Mouse (Mus musculus): ENCODE measurements around the gene Atp2b4.

DNA sequence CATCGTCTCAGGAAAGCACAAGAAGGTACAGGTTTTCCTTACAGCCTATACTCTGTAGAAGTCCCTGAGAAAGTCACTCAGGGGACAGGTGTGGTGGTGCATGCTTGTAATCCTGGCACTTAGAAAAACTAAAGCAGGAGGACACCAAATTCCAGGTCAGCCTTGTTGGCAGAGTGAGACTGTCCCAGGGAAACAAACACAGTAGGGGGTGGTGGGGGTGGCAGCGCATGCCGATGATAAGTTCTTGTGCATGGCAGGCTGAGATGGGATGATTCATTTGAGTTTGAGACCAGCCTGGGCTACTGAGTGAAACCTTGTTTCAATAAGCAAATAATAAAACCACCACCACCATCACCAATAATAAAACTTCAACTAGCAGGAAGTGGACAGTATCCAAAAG is 49.2 kb downstream of the Atp2b4 start:
- no peak for TF ChIP-seq HCFC1 (IDR thresholded peaks at IDR 0.05; ENCODE audit: low read depth, low read length)
- TF ChIP-seq CTCF (IDR thresholded peaks at IDR 0.05 in 2 of 3, conservative IDR thresholded peaks at IDR 0.05 in 1 of 3; ENCODE audit: control insufficient read depth in 1 of 3, insufficient read depth in 1 of 3, low read depth in 2 of 3, low read length in 3 of 3, poor library complexity in 1 of 3, severe bottlenecking in 1 of 3): no peak
- TF ChIP-seq USF1 (IDR thresholded peaks at IDR 0.05; ENCODE audit: low read depth, low read length): no peak
- TF ChIP-seq EP300 (IDR thresholded peaks at IDR 0.05; ENCODE audit: low read depth in 1 of 2, low read length in 2 of 2): no peak
- TF ChIP-seq POLR2A (IDR thresholded peaks at IDR 0.05; ENCODE audit: control insufficient read depth in 1 of 2, insufficient read depth in 1 of 2, low read depth in 1 of 2, low read length in 2 of 2, poor library complexity in 1 of 2): no peak

Data from MEL (cell line).